Mouse (Mus musculus): Measurements from ENCODE around the gene Gbf1.

DNA sequence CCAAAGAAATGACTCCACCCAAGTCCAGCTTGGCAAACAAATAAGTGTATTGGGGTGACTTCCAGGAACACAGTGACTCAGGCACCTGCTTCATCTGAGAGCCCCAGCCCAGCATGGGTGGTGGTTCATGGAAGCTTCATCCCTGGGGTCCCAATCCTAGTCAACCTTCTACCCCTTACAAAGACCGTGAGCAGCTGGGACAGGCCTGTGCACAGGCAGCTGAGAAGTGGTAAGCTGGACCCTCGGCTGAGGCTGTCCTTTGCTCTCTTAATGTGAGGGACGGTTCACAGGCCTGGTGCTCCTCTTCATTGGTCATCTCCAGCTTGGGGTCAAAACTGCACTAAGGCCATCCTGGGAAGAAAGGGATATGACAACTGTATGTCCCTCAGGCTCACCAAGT lies 135.3 kb downstream of the Gbf1 start:
- no peak for TF ChIP-seq GATA1 (IDR thresholded peaks at IDR 0.05; ENCODE audit: borderline replicate concordance, low read length)
- no peak for TF ChIP-seq FLI1 (IDR thresholded peaks at IDR 0.05; ENCODE audit: low read length)

Data from megakaryocyte, embryonic 14.5 days (primary cell).